Mouse (Mus musculus) stomach, postnatal 0 days (tissue): ENCODE measurements at regions not wholly inside any gene's neighbourhood (a gene's known extent, or its start where the extent isn't known, plus 50 kb on each side); places are given as distances from the start of the nearest gene placed in this dataset.

Experiments used
- ATAC-seq: fragments of 200-750 bp; cut with Nextera tagmentation; 2 replicates; pipeline ENCODE4 v1.8.0; 2017; ENCODE audit not compliant: low FRiP score, low TSS enrichment
- DNase-seq: peaks from one replicate; pipeline ENCODE4 v3.0.0-alpha.2; 2016; ENCODE audit warnings: low spot score
- H3K27ac ChIP-seq: fragments of 300-500 bp; sonication (generic); replicated peaks from 2 replicates; pipeline ENCODE4 v1.5.1; 2014; ENCODE audit warnings: mild to moderate bottlenecking, control low read depth
- H3K27me3 ChIP-seq: fragments of 300-500 bp; sonication (generic); 2 replicates; pipeline ENCODE4 v1.6.1; 2014; ENCODE audit warnings: low read length; ENCODE audit not compliant: control insufficient read depth, insufficient read depth
- H3K36me3 ChIP-seq: fragments of 300-500 bp; sonication (generic); 2 replicates; pipeline ENCODE4 v1.6.1; 2014; ENCODE audit warnings: low read length, mixed read lengths; ENCODE audit not compliant: control insufficient read depth, insufficient read depth
- H3K4me1 ChIP-seq: fragments of 300-500 bp; sonication (generic); replicated peaks from 2 replicates; pipeline ENCODE4 v1.6.1; 2014; ENCODE audit warnings: antibody characterized with exemption; ENCODE audit not compliant: control insufficient read depth, insufficient read depth
- H3K4me2 ChIP-seq: fragments of 300-500 bp; sonication (generic); replicated peaks from 2 replicates; pipeline ENCODE4 v1.6.1; 2014; ENCODE audit warnings: low read depth, mild to moderate bottlenecking, control low read depth, moderate library complexity
- H3K4me3 ChIP-seq: fragments of 300-500 bp; sonication (generic); 2 replicates; pipeline ENCODE4 v1.5.1; 2014; ENCODE audit warnings: low read depth, low read length, control low read depth
- H3K9ac ChIP-seq: fragments of 300-500 bp; sonication (generic); 2 replicates; pipeline ENCODE4 v1.6.1; 2014; ENCODE audit warnings: mild to moderate bottlenecking, low read length, control low read depth, mixed read lengths
- H3K9me3 ChIP-seq: fragments of 300-500 bp; sonication (generic); 2 replicates; pipeline ENCODE4 v1.6.1; 2016; ENCODE audit warnings: low read length; ENCODE audit not compliant: control insufficient read depth
- CTCF ChIP-seq: IDR thresholded peaks from 2 replicates; pipeline ENCODE4 v1.5.1; 2016; ENCODE audit warnings: antibody characterized with exemption, low read depth, mild to moderate bottlenecking, moderate library complexity
- EP300 ChIP-seq: optimal IDR thresholded peaks from 2 replicates; pipeline ENCODE3; 2016; ENCODE audit warnings: antibody characterized with exemption
- WGBS: fragments of 180-500 bp; shearing (Covaris S2); extraction: QIAGEN DNeasy Blood & Tissue Kit; methylation state at CpG from one replicate; pipeline ENCODE4 v1.1.7; 2014; 5-methylcytosine and 5-hydroxymethylcytosine counted together

- H3K27me3 ChIP-seq, result no peaks in the 10 kb centered on the region
- no peak overlapping the region for H3K9ac ChIP-seq
- no peak for DNase-seq
- TF ChIP-seq EP300 (no peak), CTCF (no peak)
- H3K4me2 ChIP-seq, result no peak overlapping the region
- no peaks in the 10 kb centered on the region for H3K9me3 ChIP-seq
- no peak overlapping the region for H3K27ac ChIP-seq
- WGBS, result 67% methylated on average over 1 of the region's 1 CpGs
- H3K36me3 ChIP-seq, result no peaks in the 10 kb centered on the region
- no peak for ATAC-seq
- H3K4me3 ChIP-seq, result no peak overlapping the region
- H3K4me1 ChIP-seq, result no peaks in the 10 kb centered on the region
Observed at GRCm38 (mm10) chr8:90630796-90631195, 186.4 kb downstream of the Gm19935 start.

- DNase-seq (no peak), ATAC-seq (no peak)
- no peak overlapping the region for H3K9ac ChIP-seq
- no peak overlapping the region for H3K4me3 ChIP-seq
- no peaks in the 10 kb centered on the region for H3K4me1 ChIP-seq
- H3K27me3 ChIP-seq, result no peaks in the 10 kb centered on the region
- H3K4me2 ChIP-seq, result no peak overlapping the region
- 0 out of 2 replicates have a peak, but pooled peaks cover 1% of the 10 kb centered on the region for H3K9me3 ChIP-seq
- TF ChIP-seq CTCF (no peak), EP300 (no peak)
- no peaks in the 10 kb centered on the region for H3K36me3 ChIP-seq
- 59% methylated on average over 3 of the region's 3 CpGs for WGBS
- no peak overlapping the region for H3K27ac ChIP-seq
Observed at GRCm38 (mm10) chr8:90608410-90608809, 208.8 kb downstream of the Gm19935 start.

- no peaks in the 10 kb centered on the region for H3K4me1 ChIP-seq
- DNase-seq, result no peak
- 24% methylated on average over 11 of the region's 11 CpGs for WGBS
- no peak overlapping the region for H3K4me3 ChIP-seq
- no peak for ATAC-seq
- H3K9ac ChIP-seq, result no peak overlapping the region
- H3K27me3 ChIP-seq, result no peaks in the 10 kb centered on the region
- TF ChIP-seq EP300 (no peak), CTCF (no peak)
- no peaks in the 10 kb centered on the region for H3K9me3 ChIP-seq
- H3K4me2 ChIP-seq, result no peak overlapping the region
- no peaks in the 10 kb centered on the region for H3K36me3 ChIP-seq
- H3K27ac ChIP-seq, result no peak overlapping the region
Observed at GRCm38 (mm10) chr8:90600946-90601695, 216.1 kb downstream of the Gm19935 start.

- TF ChIP-seq EP300 (no peak), CTCF (no peak)
- no peaks in the 10 kb centered on the region for H3K27me3 ChIP-seq
- no peak overlapping the region for H3K27ac ChIP-seq
- H3K9ac ChIP-seq, result no peak overlapping the region
- ATAC-seq (no peak), DNase-seq (no peak)
- WGBS, result 83% methylated on average over 6 of the region's 6 CpGs
- no peaks in the 10 kb centered on the region for H3K9me3 ChIP-seq
- no peak overlapping the region for H3K4me3 ChIP-seq
- no peak overlapping the region for H3K4me2 ChIP-seq
- no peaks in the 10 kb centered on the region for H3K4me1 ChIP-seq
- H3K36me3 ChIP-seq, result no peaks in the 10 kb centered on the region
Observed at GRCm38 (mm10) chr8:90597376-90597775, 219.8 kb downstream of the Gm19935 start.

GRCm38 (mm10) chr8:90579426-90579825, 231.3 kb upstream of the Tox3 start:
- no peak overlapping the region for H3K4me2 ChIP-seq
- H3K36me3 ChIP-seq, result no peaks in the 10 kb centered on the region
- whole genome bisulfite sequencing, result 75% methylated on average over 4 of the region's 4 CpGs
- ATAC-seq (no peak), DNase-seq (no peak)
- H3K9me3 ChIP-seq, result no peaks in the 10 kb centered on the region
- no peak overlapping the region for H3K4me3 ChIP-seq
- H3K4me1 ChIP-seq, result no peaks in the 10 kb centered on the region
- H3K27ac ChIP-seq, result no peak overlapping the region
- H3K27me3 ChIP-seq, result no peaks in the 10 kb centered on the region
- TF ChIP-seq EP300 (no peak), CTCF (no peak)
- no peak overlapping the region for H3K9ac ChIP-seq

GRCm38 (mm10) chr8:90576976-90577375, 228.8 kb upstream of the Tox3 start:
- Histone ChIP-seq H3K4me1 (no peaks in the 10 kb centered on the region), H3K9ac (no peak overlapping the region), H3K27me3 (no peaks in the 10 kb centered on the region), H3K4me3 (no peak overlapping the region), H3K36me3 (no peaks in the 10 kb centered on the region), H3K9me3 (no peaks in the 10 kb centered on the region), H3K4me2 (no peak overlapping the region), H3K27ac (no peak overlapping the region)
- DNase-seq, result no peak
- ATAC-seq, result no peak
- TF ChIP-seq EP300 (no peak), CTCF (no peak)
- 92% methylated on average over 4 of the region's 4 CpGs for WGBS
